Mouse (Mus musculus) E14TG2a.4 (cell line): Measurements from ENCODE around the gene Prph2.

Experiments
- CTCF ChIP-seq: conservative IDR thresholded peaks from 2 replicates; pipeline ENCODE4 v1.5.1; 2014; ENCODE audit warnings: low read length
- NANOG ChIP-seq: IDR thresholded peaks from 2 replicates; pipeline ENCODE4 v1.6.1; 2014; ENCODE audit warnings: borderline replicate concordance, low read length, mixed read lengths
- POU5F1 ChIP-seq: IDR thresholded peaks from 2 replicates; pipeline ENCODE4 v1.6.1; 2014; ENCODE audit warnings: low read length, borderline replicate concordance

DNA sequence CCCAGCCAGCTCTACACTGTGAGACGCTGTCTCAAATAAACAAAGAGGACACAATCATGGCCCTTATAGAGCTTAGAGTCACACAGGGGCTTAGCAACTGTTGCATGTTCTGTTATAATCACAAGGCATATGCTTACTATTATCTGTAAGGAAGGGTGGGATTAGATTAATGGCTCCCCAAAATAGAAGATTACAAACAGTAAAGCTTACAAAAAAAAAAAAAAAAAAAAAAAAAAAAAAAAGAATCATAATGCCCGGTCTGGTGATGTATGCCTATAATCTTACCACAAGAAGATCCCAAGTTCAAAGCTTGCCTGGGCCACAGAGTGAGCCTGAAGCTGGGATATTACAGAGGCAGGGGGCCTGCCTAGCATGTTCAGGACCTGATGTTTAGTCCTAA, 29.9 kb upstream of the Prph2 start:
- TF ChIP-seq CTCF, result no peak
- no peak for TF ChIP-seq NANOG
- TF ChIP-seq POU5F1, result no peak
